Mouse (Mus musculus): ENCODE data around the gene Pld3. TPM values are rescaled to one million over a fixed set of nuclear protein-coding genes. Genes with fewer than 3 reads are reported as not detected.

The Pld3 gene
- polyA plus RNA-seq, 1 experiment from 2014 or later, result 111 TPM

GRCm38 (mm10) chr7:27526039-27526827 lies 26.8 kb downstream of the Pld3 start:
- Histone ChIP-seq H3K4me1 (ENCODE audit: control insufficient read depth, insufficient read depth, low read length) (no peaks in the 10 kb centered on the region), H3K36me3 (ENCODE audit: control insufficient read depth, insufficient read depth, low read length) (peaks cover 24% of the 10 kb centered on the region; the same call in 1 of the 2 replicates), H3K27me3 (replicated peaks; ENCODE audit: control insufficient read depth, insufficient read depth, low read length) (no peaks in the 10 kb centered on the region), H3K9ac (ENCODE audit: low read depth, low read length) (no peak overlapping the region), H3K4me3 (ENCODE audit: low read depth, low read length) (no peak overlapping the region), H3K27ac (replicated peaks; ENCODE audit: low read depth, low read length) (no peak overlapping the region), H3K9me3 (ENCODE audit: control insufficient read depth, low read length) (no peaks in the 10 kb centered on the region), H3K4me2 (ENCODE audit: low read depth, low read length) (no peak overlapping the region)
- WGBS, result 25% methylated on average over 10 of the region's 10 CpGs
- DNase-seq (ENCODE audit: low spot score) (peak; percentile 88), ATAC-seq (ENCODE audit: low read depth) (peak; percentile 59; the same call in 1 of the 2 replicates)

GRCm38 (mm10) chr7:27523805-27524204 lies 29.2 kb downstream of the Pld3 start:
- Histone ChIP-seq H3K4me1 (ENCODE audit: control insufficient read depth, insufficient read depth, low read length) (no peaks in the 10 kb centered on the region), H3K9me3 (ENCODE audit: control insufficient read depth, low read length) (0 out of 2 replicates have a peak, but pooled peaks cover 4% of the 10 kb centered on the region), H3K4me3 (ENCODE audit: low read depth, low read length) (no peak overlapping the region), H3K9ac (ENCODE audit: low read depth, low read length) (no peak overlapping the region), H3K4me2 (ENCODE audit: low read depth, low read length) (no peak overlapping the region), H3K27ac (replicated peaks; ENCODE audit: low read depth, low read length) (no peak overlapping the region), H3K36me3 (ENCODE audit: control insufficient read depth, insufficient read depth, low read length) (peaks cover 8% of the 10 kb centered on the region; the same call in 1 of the 2 replicates), H3K27me3 (replicated peaks; ENCODE audit: control insufficient read depth, insufficient read depth, low read length) (no peaks in the 10 kb centered on the region)
- WGBS, result 90% methylated on average over 13 of the region's 13 CpGs
- no peak for DNase-seq (ENCODE audit: low spot score)
- ATAC-seq (ENCODE audit: low read depth), result no peak

GRCm38 (mm10) chr7:27522967-27523366 lies 30.1 kb downstream of the Pld3 start, which contains the start of gene Hipk4:
TSS of gene Hipk4 (plus strand) at chr7:27523267.
- Histone ChIP-seq H3K9ac (ENCODE audit: low read depth, low read length) (no peak within 1 kb of the TSS), H3K4me1 (ENCODE audit: control insufficient read depth, insufficient read depth, low read length) (no peaks in the 10 kb centered on the region), H3K4me3 (ENCODE audit: low read depth, low read length) (no peak within 1 kb of the TSS), H3K27me3 (replicated peaks; ENCODE audit: control insufficient read depth, insufficient read depth, low read length) (no peaks in the 10 kb centered on the region), H3K27ac (replicated peaks; ENCODE audit: low read depth, low read length) (no peak within 1 kb of the TSS), H3K9me3 (ENCODE audit: control insufficient read depth, low read length) (0 out of 2 replicates have a peak, but pooled peaks cover 4% of the 10 kb centered on the region), H3K36me3 (ENCODE audit: control insufficient read depth, insufficient read depth, low read length) (peaks cover 6% of the 10 kb centered on the region; the same call in 1 of the 2 replicates), H3K4me2 (ENCODE audit: low read depth, low read length) (no peak within 1 kb of the TSS)
- WGBS, result 55% methylated on average over 5 of the region's 5 CpGs
- DNase-seq (ENCODE audit: low spot score) (no peak), ATAC-seq (ENCODE audit: low read depth) (no peak)

- Histone ChIP-seq H3K4me2 (ENCODE audit: low read depth, low read length) (no peak overlapping the region), H3K36me3 (ENCODE audit: control insufficient read depth, insufficient read depth, low read length) (peaks cover 6% of the 10 kb centered on the region), H3K27me3 (replicated peaks; ENCODE audit: control insufficient read depth, insufficient read depth, low read length) (no peaks in the 10 kb centered on the region), H3K9me3 (ENCODE audit: control insufficient read depth, low read length) (0 out of 2 replicates have a peak, but pooled peaks cover 4% of the 10 kb centered on the region), H3K4me3 (ENCODE audit: low read depth, low read length) (no peak overlapping the region), H3K27ac (replicated peaks; ENCODE audit: low read depth, low read length) (no peak overlapping the region), H3K4me1 (ENCODE audit: control insufficient read depth, insufficient read depth, low read length) (no peaks in the 10 kb centered on the region), H3K9ac (ENCODE audit: low read depth, low read length) (no peak overlapping the region)
- ATAC-seq (ENCODE audit: low read depth) (0 out of 2 replicates have a peak, but pooled peaks have one; percentile 19), DNase-seq (ENCODE audit: low spot score) (peak; percentile 63)
- WGBS, result 50% methylated on average over 1 of the region's 1 CpGs
These were observed 32.4 kb downstream of the Pld3 start for GRCm38 (mm10) chr7:27520599-27520998.

- Histone ChIP-seq H3K27me3 (replicated peaks; ENCODE audit: control insufficient read depth, insufficient read depth, low read length) (no peaks in the 10 kb centered on the region), H3K9ac (ENCODE audit: low read depth, low read length) (no peak overlapping the region), H3K4me3 (ENCODE audit: low read depth, low read length) (no peak overlapping the region), H3K4me1 (ENCODE audit: control insufficient read depth, insufficient read depth, low read length) (no peaks in the 10 kb centered on the region), H3K27ac (replicated peaks; ENCODE audit: low read depth, low read length) (no peak overlapping the region), H3K9me3 (ENCODE audit: control insufficient read depth, low read length) (0 out of 2 replicates have a peak, but pooled peaks cover 4% of the 10 kb centered on the region), H3K36me3 (ENCODE audit: control insufficient read depth, insufficient read depth, low read length) (peaks cover 6% of the 10 kb centered on the region), H3K4me2 (ENCODE audit: low read depth, low read length) (no peak overlapping the region)
- DNase-seq (ENCODE audit: low spot score) (no peak), ATAC-seq (ENCODE audit: low read depth) (no peak)
These were observed 32.9 kb downstream of the Pld3 start for GRCm38 (mm10) chr7:27520104-27520503.

- 84% methylated on average over 9 of the region's 9 CpGs for WGBS
- no peak for DNase-seq (ENCODE audit: low spot score)
- H3K4me1 ChIP-seq (ENCODE audit: control insufficient read depth, insufficient read depth, low read length), result no peaks in the 10 kb centered on the region
- no peak for ATAC-seq (ENCODE audit: low read depth)
- no peak overlapping the region for H3K9ac ChIP-seq (ENCODE audit: low read depth, low read length)
- peaks cover 6% of the 10 kb centered on the region for H3K36me3 ChIP-seq (ENCODE audit: control insufficient read depth, insufficient read depth, low read length)
- H3K9me3 ChIP-seq (ENCODE audit: control insufficient read depth, low read length), result 0 out of 2 replicates have a peak, but pooled peaks cover 4% of the 10 kb centered on the region
- no peak overlapping the region for H3K4me2 ChIP-seq (ENCODE audit: low read depth, low read length)
- H3K27me3 ChIP-seq (replicated peaks; ENCODE audit: control insufficient read depth, insufficient read depth, low read length), result no peaks in the 10 kb centered on the region
- H3K27ac ChIP-seq (replicated peaks; ENCODE audit: low read depth, low read length), result no peak overlapping the region
- H3K4me3 ChIP-seq (ENCODE audit: low read depth, low read length), result no peak overlapping the region
These were observed 34.7 kb downstream of the Pld3 start for GRCm38 (mm10) chr7:27518314-27518713.

GRCm38 (mm10) chr7:27514961-27515360 lies 38.1 kb downstream of the Pld3 start:
- Histone ChIP-seq H3K27ac (replicated peaks; ENCODE audit: low read depth, low read length) (no peak overlapping the region), H3K9ac (ENCODE audit: low read depth, low read length) (no peak overlapping the region), H3K36me3 (ENCODE audit: control insufficient read depth, insufficient read depth, low read length) (peaks cover 6% of the 10 kb centered on the region), H3K4me1 (ENCODE audit: control insufficient read depth, insufficient read depth, low read length) (no peaks in the 10 kb centered on the region), H3K4me3 (ENCODE audit: low read depth, low read length) (no peak overlapping the region), H3K27me3 (replicated peaks; ENCODE audit: control insufficient read depth, insufficient read depth, low read length) (no peaks in the 10 kb centered on the region), H3K4me2 (ENCODE audit: low read depth, low read length) (no peak overlapping the region), H3K9me3 (ENCODE audit: control insufficient read depth, low read length) (0 out of 2 replicates have a peak, but pooled peaks cover 4% of the 10 kb centered on the region)
- 72% methylated on average over 9 of the region's 9 CpGs for WGBS
- ATAC-seq (ENCODE audit: low read depth) (no peak), DNase-seq (ENCODE audit: low spot score) (no peak)

- peaks cover 15% of the 10 kb centered on the region for H3K4me1 ChIP-seq (ENCODE audit: control insufficient read depth, insufficient read depth, low read length)
- no peak overlapping the region for H3K9ac ChIP-seq (ENCODE audit: low read depth, low read length)
- no peaks in the 10 kb centered on the region for H3K9me3 ChIP-seq (ENCODE audit: control insufficient read depth, low read length)
- H3K27me3 ChIP-seq (replicated peaks; ENCODE audit: control insufficient read depth, insufficient read depth, low read length), result no peaks in the 10 kb centered on the region
- no peak overlapping the region for H3K4me3 ChIP-seq (ENCODE audit: low read depth, low read length)
- H3K4me2 ChIP-seq (ENCODE audit: low read depth, low read length), result no peak overlapping the region
- DNase-seq (ENCODE audit: low spot score), result no peak
- WGBS, result 89% methylated on average over 2 of the region's 2 CpGs
- no peak overlapping the region for H3K27ac ChIP-seq (replicated peaks; ENCODE audit: low read depth, low read length)
- H3K36me3 ChIP-seq (ENCODE audit: control insufficient read depth, insufficient read depth, low read length), result no peaks in the 10 kb centered on the region; the same call in 1 of the 2 replicates
- ATAC-seq (ENCODE audit: low read depth), result no peak
These were observed 42.2 kb downstream of the Pld3 start for GRCm38 (mm10) chr7:27510809-27511208.

Measured in embryonic facial prominence, embryonic 14.5 days (tissue).